Mouse (Mus musculus) kidney, adult 2 months (tissue): ENCODE results near the gene Atp5h.

ENCODE experiments used
- CTCF ChIP-seq: fragments of 200-500 bp; conservative IDR thresholded peaks from 2 replicates; pipeline ENCODE4 v1.5.1; 2011; ENCODE audit warnings: low read depth, mild to moderate bottlenecking, control low read depth, low read length, moderate library complexity, mixed read lengths; ENCODE audit not compliant: insufficient read depth, insufficient read length
- POLR2A ChIP-seq: fragments of 200-500 bp; IDR thresholded peaks from one replicate; pipeline ENCODE4 v1.6.1; 2011; ENCODE audit warnings: low read depth, low read length, control low read depth

DNA sequence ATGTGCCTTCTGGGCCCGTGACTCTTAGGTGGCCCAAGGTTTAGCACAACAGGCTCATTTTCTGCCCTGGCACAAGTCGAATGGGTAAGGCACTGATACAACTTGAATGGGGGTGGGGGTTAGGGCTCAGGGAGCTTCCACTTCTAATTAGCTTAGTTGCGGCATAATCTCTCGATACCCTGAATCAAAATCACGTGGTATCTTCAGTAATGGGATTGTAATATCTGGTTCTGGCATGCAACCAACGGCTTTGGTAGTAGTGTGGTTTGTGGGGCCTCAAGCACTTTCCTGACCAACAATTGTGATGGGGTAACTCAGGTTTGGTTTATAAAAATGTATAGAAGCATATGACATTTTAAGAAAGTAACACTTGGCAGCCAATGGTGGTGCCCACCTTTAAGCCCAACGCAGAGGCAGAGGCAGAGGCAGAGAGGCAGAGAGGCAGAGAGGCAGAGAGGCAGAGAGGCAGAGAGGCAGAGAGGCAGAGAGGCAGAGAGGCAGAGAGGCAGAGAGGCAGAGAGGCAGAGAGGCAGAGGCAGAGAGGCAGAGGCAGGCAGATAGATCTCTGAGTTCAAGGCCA is 32.6 kb upstream of the Atp5h start:
- TF ChIP-seq POLR2A, result no peak
- no peak for TF ChIP-seq CTCF
